ENCODE assay signal across 17 mouse cellular contexts in genomic region chr15:31117338-31117737, GRCm38 (mm10).
DNase-seq lines count a peak whose midpoint lies in the region; ATAC-seq and TF ChIP-seq lines count a peak whose summit lies in the region.
"Had no signal": no experiment of that assay in that cellular context is flagged by ENCODE, and none has a peak within 500 bp of the region (broad histone marks: within the 10 kb centered on the region; RNA-seq: fewer than 3 reads in every experiment).

No protein-coding gene starts in this region.

- no peak for TF ChIP-seq EP300 in stomach, postnatal 0 days (optimal IDR thresholded peaks at IDR 0.05)

- no peaks in the 10 kb centered on the region for H3K9me3 ChIP-seq in forebrain, embryonic 12.5 days
- H3K9me3 ChIP-seq in forebrain, embryonic 10.5 days = no peaks in the 10 kb centered on the region
- H3K9me3 ChIP-seq in stomach, embryonic 14.5 days (ENCODE audit: control insufficient read depth, low read depth, low read length) = no peaks in the 10 kb centered on the region
- H3K9me3 ChIP-seq in stomach, postnatal 0 days (ENCODE audit: control insufficient read depth, low read length) = no peaks in the 10 kb centered on the region
- no peaks in the 10 kb centered on the region for H3K9me3 ChIP-seq in stomach, embryonic 16.5 days (replicated peaks; ENCODE audit: control insufficient read depth, low read length)
- H3K9me3 ChIP-seq: forebrain, embryonic 15.5 days; heart, embryonic 15.5 days; hindbrain, embryonic 15.5 days had no signal

- DNase-seq in forebrain, embryonic 10.5 days (ENCODE audit: extremely low spot score, low spot score) = no peak
- DNase-seq in stomach, postnatal 0 days (ENCODE audit: low spot score) = no peak
- DNase-seq in urinary bladder, postnatal 4 days (ENCODE audit: low spot score in 2 of 2) = no peak
- no peak for DNase-seq in ovary, postnatal 10 days (ENCODE audit: low spot score)
- no peak for DNase-seq in layer of hippocampus, adult 2 months (ENCODE audit: low spot score in 2 of 2)
- DNase-seq: B cell, adult 2 months; gastrocnemius, postnatal 10 days; kidney, postnatal 14 days; lung, embryonic 14.5 days; right cerebral cortex, adult 18-20 months had no signal

- no peaks in the 10 kb centered on the region for H3K36me3 ChIP-seq in forebrain, embryonic 12.5 days (replicated peaks)
- H3K36me3 ChIP-seq in forebrain, embryonic 10.5 days (replicated peaks) = no peaks in the 10 kb centered on the region
- no peaks in the 10 kb centered on the region for H3K36me3 ChIP-seq in stomach, embryonic 14.5 days (ENCODE audit: control insufficient read depth, insufficient read depth, low read length)
- no peaks in the 10 kb centered on the region for H3K36me3 ChIP-seq in stomach, postnatal 0 days (ENCODE audit: control insufficient read depth, insufficient read depth, low read length)
- H3K36me3 ChIP-seq in stomach, embryonic 16.5 days (ENCODE audit: control insufficient read depth, insufficient read depth, low read length) = no peaks in the 10 kb centered on the region
- H3K36me3 ChIP-seq: forebrain, embryonic 15.5 days; heart, embryonic 15.5 days; hindbrain, embryonic 15.5 days had no signal

- H3K9ac ChIP-seq in forebrain, embryonic 12.5 days = no peak overlapping the region
- no peak overlapping the region for H3K9ac ChIP-seq in stomach, embryonic 14.5 days (replicated peaks; ENCODE audit: low read depth, low read length)
- H3K9ac ChIP-seq in stomach, postnatal 0 days (ENCODE audit: low read length) = no peak overlapping the region
- H3K9ac ChIP-seq in stomach, embryonic 16.5 days (ENCODE audit: low read length) = no peak overlapping the region
- H3K9ac ChIP-seq: forebrain, embryonic 15.5 days; heart, embryonic 15.5 days; hindbrain, embryonic 15.5 days; lung, embryonic 14.5 days had no signal

- H3K27ac ChIP-seq in forebrain, embryonic 12.5 days = no peak overlapping the region
- H3K27ac ChIP-seq in forebrain, embryonic 10.5 days = no peak overlapping the region
- no peak overlapping the region for H3K27ac ChIP-seq in stomach, embryonic 14.5 days (ENCODE audit: low read length)
- H3K27ac ChIP-seq in stomach, postnatal 0 days (replicated peaks) = no peak overlapping the region
- no peak overlapping the region for H3K27ac ChIP-seq in stomach, embryonic 16.5 days (ENCODE audit: low read length)
- no peak overlapping the region for H3K27ac ChIP-seq in layer of hippocampus, adult 2 months
- H3K27ac ChIP-seq: forebrain, embryonic 15.5 days; heart, embryonic 15.5 days; hindbrain, embryonic 15.5 days had no signal

- H3K27me3 ChIP-seq in forebrain, embryonic 12.5 days = no peaks in the 10 kb centered on the region
- no peaks in the 10 kb centered on the region for H3K27me3 ChIP-seq in forebrain, embryonic 10.5 days (ENCODE audit: poor library complexity, severe bottlenecking)
- H3K27me3 ChIP-seq in stomach, embryonic 14.5 days (ENCODE audit: control insufficient read depth, insufficient read depth, low read length) = no peaks in the 10 kb centered on the region
- no peaks in the 10 kb centered on the region for H3K27me3 ChIP-seq in stomach, postnatal 0 days (ENCODE audit: control insufficient read depth, insufficient read depth, low read length)
- H3K27me3 ChIP-seq in stomach, embryonic 16.5 days (ENCODE audit: control insufficient read depth, insufficient read depth, low read length) = no peaks in the 10 kb centered on the region
- H3K27me3 ChIP-seq: forebrain, embryonic 15.5 days; heart, embryonic 15.5 days; hindbrain, embryonic 15.5 days had no signal

- H3K4me1 ChIP-seq in forebrain, embryonic 12.5 days = no peaks in the 10 kb centered on the region
- H3K4me1 ChIP-seq in forebrain, embryonic 10.5 days = no peaks in the 10 kb centered on the region
- no peaks in the 10 kb centered on the region for H3K4me1 ChIP-seq in stomach, embryonic 14.5 days (ENCODE audit: control insufficient read depth, insufficient read depth, low read length)
- H3K4me1 ChIP-seq in stomach, postnatal 0 days (replicated peaks; ENCODE audit: control insufficient read depth, insufficient read depth) = no peaks in the 10 kb centered on the region
- no peaks in the 10 kb centered on the region for H3K4me1 ChIP-seq in stomach, embryonic 16.5 days (ENCODE audit: control insufficient read depth, insufficient read depth, low read length)
- H3K4me1 ChIP-seq: heart, embryonic 15.5 days had no signal

- H3K4me3 ChIP-seq in forebrain, embryonic 12.5 days (replicated peaks) = no peak overlapping the region
- no peak overlapping the region for H3K4me3 ChIP-seq in forebrain, embryonic 10.5 days
- H3K4me3 ChIP-seq in stomach, embryonic 14.5 days (ENCODE audit: low read depth, low read length) = no peak overlapping the region
- no peak overlapping the region for H3K4me3 ChIP-seq in stomach, postnatal 0 days (ENCODE audit: low read depth, low read length)
- no peak overlapping the region for H3K4me3 ChIP-seq in stomach, embryonic 16.5 days (replicated peaks; ENCODE audit: low read length)
- H3K4me3 ChIP-seq in layer of hippocampus, adult 2 months = no peak overlapping the region
- H3K4me3 ChIP-seq: forebrain, embryonic 15.5 days; heart, embryonic 15.5 days; hindbrain, embryonic 15.5 days had no signal

- no peak for TF ChIP-seq CTCF in stomach, postnatal 0 days (IDR thresholded peaks at IDR 0.05; ENCODE audit: low read depth)
- TF ChIP-seq CTCF in layer of hippocampus, adult 2 months (conservative IDR thresholded peaks at IDR 0.05) = no peak

- no peak overlapping the region for H3K4me2 ChIP-seq in forebrain, embryonic 12.5 days
- H3K4me2 ChIP-seq in stomach, embryonic 14.5 days (replicated peaks; ENCODE audit: low read depth, low read length) = no peak overlapping the region
- no peak overlapping the region for H3K4me2 ChIP-seq in stomach, postnatal 0 days (replicated peaks; ENCODE audit: low read depth)
- no peak overlapping the region for H3K4me2 ChIP-seq in stomach, embryonic 16.5 days (ENCODE audit: low read depth, low read length)
- H3K4me2 ChIP-seq: forebrain, embryonic 15.5 days; heart, embryonic 15.5 days; hindbrain, embryonic 15.5 days; lung, embryonic 14.5 days; midbrain, embryonic 11.5 days had no signal

- 0 out of 2 replicates have a peak, but pooled peaks have one; percentile 39 for ATAC-seq in forebrain, embryonic 12.5 days (ENCODE audit: low FRiP score)
- 0 out of 2 replicates have a peak, but pooled peaks have one; percentile 33 for ATAC-seq in stomach, embryonic 14.5 days (ENCODE audit: insufficient number of reproducible peaks, insufficient read depth, low FRiP score, low read depth)
- ATAC-seq in stomach, postnatal 0 days (ENCODE audit: low FRiP score, low TSS enrichment) = no peak
- peak; percentile 33; the same call in 1 of the 2 replicates for ATAC-seq in stomach, embryonic 16.5 days (ENCODE audit: insufficient read depth, low FRiP score)
- ATAC-seq: forebrain, embryonic 15.5 days had no signal
